Mouse (Mus musculus) CH12F3 (cell line): ENCODE measurements around the gene Haspin.

Source experiments
- in situ Hi-C: fragments of 300-500 bp; cut with MboI; formaldehyde crosslinking; loops from 2 replicates; pipeline ENCODE4 v1.14.3; 2020; ENCODE audit warnings: low sequenced_read_pairs

Haspin gene

DNA sequence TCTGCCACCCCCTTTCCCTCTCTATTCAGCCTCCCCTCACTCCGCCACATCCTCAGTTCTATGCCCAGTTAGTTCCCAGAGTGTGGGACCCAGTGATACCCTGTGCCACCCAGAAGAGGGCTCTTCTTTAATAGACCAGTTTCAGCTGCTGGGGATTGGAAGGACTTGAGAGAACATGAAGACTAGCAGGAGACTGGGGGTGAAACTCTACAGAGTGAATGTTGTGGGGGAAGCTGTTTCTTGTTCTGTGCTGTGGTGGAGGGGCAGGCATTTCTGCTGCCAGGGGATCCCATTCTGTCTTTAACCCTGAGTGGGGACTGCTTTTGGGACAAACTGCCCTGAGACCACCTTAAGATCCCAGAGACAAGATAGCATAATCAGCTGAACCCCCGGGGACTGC is 47.3 kb downstream of the Haspin start:
- in situ Hi-C loops: no loop called here

DNA sequence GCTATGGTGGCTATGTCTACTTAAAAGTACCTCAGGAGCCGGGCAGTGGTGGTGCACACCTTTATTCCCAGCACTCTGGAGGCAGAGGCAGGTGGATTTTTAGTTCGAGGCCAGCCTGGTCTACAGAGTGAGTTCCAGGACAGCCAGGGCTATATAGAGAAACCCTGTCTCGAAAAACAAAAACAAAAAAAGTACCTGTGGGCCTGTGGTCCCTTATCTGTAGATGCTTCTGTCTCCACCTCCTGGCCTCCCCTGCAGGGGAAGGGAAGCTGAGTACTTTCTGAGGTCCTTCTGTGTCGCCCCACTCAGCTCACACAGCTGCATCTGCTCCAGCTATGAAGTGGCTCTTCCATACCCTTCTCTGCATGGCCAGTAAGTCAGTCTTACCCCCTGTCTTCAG is 47.8 kb downstream of the Haspin start, which contains the start of gene Itgae:
Gene Itgae (plus strand): TSS at position 301 of the 400 bp plus-strand sequence.
- in situ Hi-C loops: no loop called here

DNA sequence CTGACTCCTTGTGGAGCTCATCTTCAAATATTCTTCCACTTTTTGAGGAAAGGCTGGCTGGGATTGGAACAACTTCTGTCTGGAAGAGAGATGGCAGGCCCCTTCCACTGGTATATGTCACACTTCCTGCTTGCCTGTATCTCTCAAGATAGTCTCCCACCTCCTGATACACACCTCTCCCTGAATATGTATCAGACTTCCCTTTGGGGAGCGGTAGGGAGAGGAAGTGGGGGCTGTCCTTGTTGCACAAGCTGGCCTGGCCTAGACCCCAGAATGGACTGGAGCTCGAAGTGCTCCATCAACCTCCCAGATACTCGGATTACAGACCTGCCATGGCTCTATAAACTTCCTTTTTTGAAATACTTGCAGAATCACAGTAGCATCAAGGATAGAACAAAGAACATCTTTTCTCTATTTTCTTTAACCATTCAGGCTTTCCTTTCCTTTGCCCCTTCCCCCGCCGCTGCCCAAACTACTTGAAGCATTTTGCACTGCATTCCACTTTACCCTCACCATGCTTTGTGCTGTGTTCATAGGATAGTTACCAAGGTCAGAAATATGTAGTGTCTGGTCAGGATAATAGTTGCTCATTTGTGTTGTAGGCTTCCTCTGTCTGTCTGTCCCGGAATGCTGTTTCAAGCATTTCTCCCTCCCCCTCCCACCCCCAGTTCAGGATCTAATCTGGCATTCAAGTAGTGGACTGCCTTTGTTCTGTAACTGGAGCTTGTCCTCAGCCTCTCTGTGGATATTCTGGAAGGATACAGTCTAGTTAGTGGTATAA is 50.2 kb downstream of the Haspin start:
- in situ Hi-C loops: no loop called here
